Mouse (Mus musculus) MEL (cell line): ENCODE data around the gene Thbs2.

Source experiments
- BHLHE40 ChIP-seq: IDR thresholded peaks from 2 replicates; pipeline ENCODE4 v1.6.1; 2012; ENCODE audit warnings: low read depth, mild to moderate bottlenecking, inconsistent platforms, low read length, improper control_type of control experiment, borderline replicate concordance
- CTCF ChIP-seq, 3 experiments: IDR thresholded peaks in 2 of 3; conservative IDR thresholded peaks in 1 of 3; 2 replicates each; pipeline ENCODE4 v1.5.1; 2011 to 2012; ENCODE audit warnings: low read length in 3 of 3, low read depth in 2 of 3, mild to moderate bottlenecking in 2 of 3, improper control_type of control experiment in 1 of 3, inconsistent platforms in 1 of 3, mixed read lengths in 1 of 3, moderate library complexity in 1 of 3; ENCODE audit not compliant: control insufficient read depth in 1 of 3, insufficient read depth in 1 of 3, poor library complexity in 1 of 3, severe bottlenecking in 1 of 3
- GATA1 ChIP-seq: IDR thresholded peaks from 2 replicates; pipeline ENCODE4 v1.6.1; 2011; ENCODE audit warnings: low read depth, low read length, improper control_type of control experiment
- MAFK ChIP-seq: IDR thresholded peaks from 2 replicates; pipeline ENCODE4 v1.6.1; 2011; ENCODE audit warnings: low read depth, mild to moderate bottlenecking, low read length, improper control_type of control experiment, borderline replicate concordance
- MAX ChIP-seq: IDR thresholded peaks from 2 replicates; pipeline ENCODE4 v1.6.1; 2011; ENCODE audit warnings: low read length, improper control_type of control experiment
- MXI1 ChIP-seq: IDR thresholded peaks from 2 replicates; pipeline ENCODE4 v1.6.1; 2011; ENCODE audit warnings: mild to moderate bottlenecking, low read depth, low read length, improper control_type of control experiment
- MYB ChIP-seq: IDR thresholded peaks from 2 replicates; pipeline ENCODE4 v1.6.1; 2011; ENCODE audit warnings: mild to moderate bottlenecking, low read depth, low read length, improper control_type of control experiment
- MYC ChIP-seq: IDR thresholded peaks from 2 replicates; pipeline ENCODE4 v1.6.1; 2011; ENCODE audit warnings: low read depth, mild to moderate bottlenecking, low read length, improper control_type of control experiment, moderate library complexity
- POLR2A ChIP-seq, 2 experiments: IDR thresholded peaks; 2 replicates each; pipeline ENCODE4 v1.6.1; 2011 to 2012; ENCODE audit warnings: low read length in 2 of 2, mild to moderate bottlenecking in 2 of 2, control low read depth in 1 of 2, improper control_type of control experiment in 1 of 2, low read depth in 1 of 2, moderate library complexity in 1 of 2; ENCODE audit not compliant: control insufficient read depth in 1 of 2, insufficient read depth in 1 of 2, poor library complexity in 1 of 2
- POLR2AphosphoS2 ChIP-seq: IDR thresholded peaks from 2 replicates; pipeline ENCODE4 v1.6.1; 2011; ENCODE audit warnings: low read length, improper control_type of control experiment

GRCm38 (mm10) chr17:14730629-14731028, 36.6 kb upstream of the Thbs2 start:
- TF ChIP-seq MAFK (no peak), POLR2AphosphoS2 (no peak), CTCF (IDR thresholded peaks at IDR 0.05 in 2 of 3, conservative IDR thresholded peaks at IDR 0.05 in 1 of 3; ENCODE audit: control insufficient read depth in 1 of 3, insufficient read depth in 1 of 3, low read depth in 2 of 3, low read length in 3 of 3, poor library complexity in 1 of 3, severe bottlenecking in 1 of 3) (no peak), BHLHE40 (no peak), MAX (no peak), MYC (no peak), POLR2A (IDR thresholded peaks at IDR 0.05; ENCODE audit: control insufficient read depth in 1 of 2, insufficient read depth in 1 of 2, low read depth in 1 of 2, low read length in 2 of 2, poor library complexity in 1 of 2) (no peak), GATA1 (no peak), MYB (no peak), MXI1 (no peak)
